Mouse (Mus musculus) left cerebral cortex, postnatal 10 days (tissue): ENCODE data around the gene Nudt14. TPM values are rescaled to one million over a fixed set of nuclear protein-coding genes. Genes with fewer than 3 reads are reported as not detected.

Experiments
- DNase-seq, 2 experiments: peaks; one replicate each; pipeline ENCODE4 v3.0.0; 2021 to 2022; ENCODE audit warnings: low spot score in 2 of 2, mixed read lengths in 1 of 2; ENCODE audit errors: extremely low spot score in 1 of 2
- intact Hi-C: fragments of 180-260 bp; cut with DNase I; formaldehyde crosslinking; loops from one replicate; pipeline ENCODE4 v1.15.1; 2025
- total RNA-seq, 2 experiments: library from RNA; stranded (reverse); gene quantifications; 2 replicates each; pipeline ENCODE4 v1.2.3; 2021

The Nudt14 gene
- total RNA-seq, 2 experiments from 2014 or later = 11.8 to 13.2 TPM

GRCm38 (mm10) chr12:112951150-112951842 is 9.4 kb upstream of the Nudt14 start:
- intact Hi-C loops = no loop called here
- DNase-seq = no peak

- intact Hi-C loops = no loop called here
Measured at GRCm38 (mm10) chr12:112950761-112951129, 8.8 kb upstream of the Nudt14 start.

GRCm38 (mm10) chr12:112950040-112950760 is 8.3 kb upstream of the Nudt14 start:
- intact Hi-C loops = no loop called here
- peak; percentile 91 to 96 for DNase-seq

More at GRCm38 (mm10) chr12:112950761-112951129, 8.8 kb upstream of the Nudt14 start:
- DNase-seq = no peak

- intact Hi-C loops = no loop called here
- no peak for DNase-seq
Measured at GRCm38 (mm10) chr12:112947307-112947706, 5.4 kb upstream of the Nudt14 start.

- intact Hi-C loops = no loop called here
- DNase-seq = no peak
Measured at GRCm38 (mm10) chr12:112943669-112944068, 1.7 kb upstream of the Nudt14 start.

- DNase-seq = peak in 1 of 2 experiments; percentile 71
- intact Hi-C loops = no loop called here
Measured at GRCm38 (mm10) chr12:112941156-112941775, 658 bp downstream of the Nudt14 start.

- DNase-seq = no peak
- intact Hi-C loops = no loop called here
Measured at GRCm38 (mm10) chr12:112940710-112941109, 1.2 kb downstream of the Nudt14 start.

GRCm38 (mm10) chr12:112940238-112940637 is 1.7 kb downstream of the Nudt14 start:
- DNase-seq = no peak
- intact Hi-C loops = no loop called here

- peak in 1 of 2 experiments; percentile 69 for DNase-seq
- intact Hi-C loops = loop anchor here (5.0 kb wide), 1 partner anchor 62 kb away; no protein-coding TSS in a partner anchor
Measured at GRCm38 (mm10) chr12:112938873-112939565, 2.9 kb downstream of the Nudt14 start.

- intact Hi-C loops = loop anchor here (5.0 kb wide), 1 partner anchor 61 kb away; no protein-coding TSS in a partner anchor
- DNase-seq = no peak
Measured at GRCm38 (mm10) chr12:112938366-112938765, 3.6 kb downstream of the Nudt14 start.

GRCm38 (mm10) chr12:112937906-112938305 is 4.0 kb downstream of the Nudt14 start:
- DNase-seq = no peak
- intact Hi-C loops = loop anchor here (5.0 kb wide), 1 partner anchor 61 kb away; no protein-coding TSS in a partner anchor

GRCm38 (mm10) chr12:112932647-112933046 is 9.3 kb downstream of the Nudt14 start:
- DNase-seq = no peak
- intact Hi-C loops = no loop called here

- intact Hi-C loops = no loop called here
- peak; percentile 64 to 88 for DNase-seq
Measured at GRCm38 (mm10) chr12:112929562-112930352, 12.2 kb downstream of the Nudt14 start, which contains the start of gene Jag2. TSS of gene Jag2 (minus strand) at chr12:112929776.

GRCm38 (mm10) chr12:112928401-112929241 is 13.3 kb downstream of the Nudt14 start:
- intact Hi-C loops = no loop called here
- DNase-seq = peak; percentile 45 to 84

GRCm38 (mm10) chr12:112927265-112927664 is 14.7 kb downstream of the Nudt14 start:
- intact Hi-C loops = no loop called here
- peak in 1 of 2 experiments; percentile 70 for DNase-seq

- intact Hi-C loops = no loop called here
- DNase-seq = no peak
Measured at GRCm38 (mm10) chr12:112925950-112926349, 16.0 kb downstream of the Nudt14 start.

GRCm38 (mm10) chr12:112922541-112922940 is 19.4 kb downstream of the Nudt14 start:
- DNase-seq = no peak
- intact Hi-C loops = no loop called here
